Mouse (Mus musculus) heart, postnatal 0 days (tissue): ENCODE measurements around the gene Ndufa4l2. TPM values are rescaled to one million over a fixed set of nuclear protein-coding genes. Genes with fewer than 3 reads are reported as not detected.

Experiments used
- ATAC-seq: fragments of 200-750 bp; cut with Nextera tagmentation; 2 replicates; pipeline ENCODE4 v1.8.0; 2017; ENCODE audit warnings: low read depth, moderate number of reproducible peaks, moderate library complexity; ENCODE audit not compliant: insufficient read depth
- DNase-seq: peaks from one replicate; pipeline ENCODE4 v3.0.0-alpha.2; 2016; ENCODE audit warnings: low spot score
- H3K27ac ChIP-seq: fragments of 300-500 bp; sonication (generic); 2 replicates; pipeline ENCODE4 v1.5.1; 2014; ENCODE audit warnings: low read depth, mild to moderate bottlenecking
- H3K27me3 ChIP-seq: fragments of 300-500 bp; sonication (generic); 2 replicates; pipeline ENCODE4 v1.6.1; 2014; ENCODE audit warnings: low read length, mixed read lengths; ENCODE audit not compliant: control insufficient read depth, insufficient read depth
- H3K36me3 ChIP-seq: fragments of 300-500 bp; sonication (generic); replicated peaks from 2 replicates; pipeline ENCODE4 v1.6.1; 2014; ENCODE audit warnings: low read length, mixed read lengths; ENCODE audit not compliant: control insufficient read depth, insufficient read depth
- H3K4me1 ChIP-seq: fragments of 300-500 bp; sonication (generic); 2 replicates; pipeline ENCODE4 v1.6.1; 2014; ENCODE audit warnings: antibody characterized with exemption; ENCODE audit not compliant: control insufficient read depth, insufficient read depth
- H3K4me2 ChIP-seq: fragments of 300-500 bp; sonication (generic); 2 replicates; pipeline ENCODE4 v1.6.1; 2014; ENCODE audit warnings: low read depth, mild to moderate bottlenecking, low read length, moderate library complexity
- H3K4me3 ChIP-seq: fragments of 300-500 bp; sonication (generic); 2 replicates; pipeline ENCODE4 v1.5.1; 2014; ENCODE audit warnings: low read depth, low read length
- H3K9ac ChIP-seq: fragments of 300-500 bp; sonication (generic); replicated peaks from 2 replicates; pipeline ENCODE4 v1.6.1; 2014; ENCODE audit warnings: low read depth, low read length, mixed read lengths
- H3K9me3 ChIP-seq: fragments of 300-500 bp; sonication (generic); replicated peaks from 2 replicates; pipeline ENCODE4 v1.6.1; 2016; ENCODE audit warnings: low read length; ENCODE audit not compliant: control insufficient read depth
- CTCF ChIP-seq: IDR thresholded peaks from 2 replicates; pipeline ENCODE4 v1.5.1; 2016; ENCODE audit warnings: antibody characterized with exemption, control low read depth, low read depth
- EP300 ChIP-seq: IDR thresholded peaks from 2 replicates; pipeline ENCODE4 v1.6.1; 2016; ENCODE audit warnings: antibody characterized with exemption, low read depth
- WGBS: fragments of 180-500 bp; shearing (Covaris S2); extraction: QIAGEN DNeasy Blood & Tissue Kit; methylation state at CpG from one replicate; pipeline ENCODE4 v1.1.7; 2014; 5-methylcytosine and 5-hydroxymethylcytosine counted together
- polyA plus RNA-seq: library from polyadenylated mRNA; unstranded; fragments of >200 nt; fragmentation: Nextera tagmentation; extraction: Ambion mirVana; gene quantifications from 2 replicates; pipeline ENCODE4 v1.2.1, GENCODE M21; 2015
- total RNA-seq: library from RNA; depleted of rRNA; stranded (reverse); fragments of >200 nt; gene quantifications from 2 replicates; pipeline ENCODE4 v1.2.3, GENCODE M21; 2014; ENCODE audit warnings: low replicate concordance

The Ndufa4l2 gene
- total and polyA plus RNA-seq, 2 experiments from 2014 or later: 46.4 to 68.3 TPM

- Histone ChIP-seq H3K9me3 (no peaks in the 10 kb centered on the region), H3K4me3 (no peak within 1 kb of the TSS), H3K9ac (no peak within 1 kb of the TSS), H3K4me1 (no peaks in the 10 kb centered on the region), H3K4me2 (no peak within 1 kb of the TSS), H3K27ac (no peak within 1 kb of the TSS), H3K27me3 (no peaks in the 10 kb centered on the region), H3K36me3 (peaks cover 37% of the 10 kb centered on the region)
- 65% methylated on average over 13 of the region's 13 CpGs for WGBS
- TF ChIP-seq EP300: no peak
- no peak for DNase-seq
- no peak for ATAC-seq
Measured at GRCm38 (mm10) chr10:127500894-127501893, 13.6 kb upstream of the Ndufa4l2 start, which contains the start of gene Stac3. Stac3 (plus strand) TSS chr10:127501686.

GRCm38 (mm10) chr10:127508239-127508638, 6.5 kb upstream of the Ndufa4l2 start:
- TF ChIP-seq CTCF (peak; percentile 57), EP300 (no peak)
- H3K9ac ChIP-seq: no peak overlapping the region

DNA sequence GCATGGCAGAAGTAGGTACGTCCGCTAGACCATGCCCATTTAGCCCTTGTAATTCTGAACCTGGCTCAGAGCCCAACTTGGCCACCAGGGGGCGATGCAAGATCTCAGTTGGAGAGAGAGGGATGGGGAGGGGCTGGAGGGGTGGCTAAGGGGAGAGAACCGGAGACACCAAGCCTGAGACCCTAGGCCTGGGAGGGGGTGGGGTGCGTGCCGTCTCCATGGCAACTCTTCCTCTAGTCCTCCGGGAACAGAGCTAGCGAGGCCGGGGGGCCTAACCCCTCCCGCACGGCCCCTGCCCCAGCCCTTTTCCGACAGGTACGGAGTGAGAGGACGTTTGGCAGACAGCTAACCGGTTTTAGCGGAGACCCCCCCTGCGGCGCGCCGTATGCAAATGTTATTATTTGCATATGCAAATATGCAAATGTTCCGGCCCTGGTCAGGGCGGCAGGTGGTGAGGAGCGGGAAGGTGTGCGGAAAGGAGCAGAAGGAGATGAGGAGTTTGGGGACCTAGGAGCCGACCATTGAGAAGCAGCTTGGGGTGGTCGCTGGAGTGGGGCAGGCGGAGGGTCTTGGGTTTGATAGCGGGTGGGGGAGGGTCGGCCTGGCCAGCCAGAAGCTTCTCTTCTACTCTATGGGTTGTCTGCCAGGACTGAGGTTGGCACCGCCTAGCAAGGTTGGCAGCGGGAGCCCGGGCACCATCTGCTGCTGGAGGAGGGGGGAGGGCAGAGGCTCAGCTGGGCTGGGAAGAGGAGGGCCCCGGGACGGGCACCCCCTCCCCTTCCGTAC, 5.5 kb upstream of the Ndufa4l2 start:
- Histone ChIP-seq H3K9ac (0 out of 2 replicates have a peak overlapping the region, but pooled peaks have one; percentile 3), H3K27me3 (peaks cover 64% of the 10 kb centered on the region), H3K4me3 (peak overlapping the region; percentile 41), H3K4me2 (peak overlapping the region; percentile 64), H3K36me3 (no peaks in the 10 kb centered on the region), H3K27ac (no peak overlapping the region), H3K9me3 (no peaks in the 10 kb centered on the region), H3K4me1 (peaks cover 15% of the 10 kb centered on the region; the same call in 1 of the 2 replicates)
- DNase-seq (peak; percentile 69), ATAC-seq (peak; percentile 54)
- WGBS: under 1% methylated on average over 35 of the region's 35 CpGs
- TF ChIP-seq EP300 (no peak), CTCF (peak; percentile 91)

More at GRCm38 (mm10) chr10:127508239-127508638, 6.5 kb upstream of the Ndufa4l2 start:
- WGBS: 7% methylated on average over 15 of the region's 15 CpGs
- Histone ChIP-seq H3K4me1 (peaks cover 6% of the 10 kb centered on the region; the same call in 1 of the 2 replicates), H3K27me3 (peaks cover 54% of the 10 kb centered on the region), H3K4me3 (0 out of 2 replicates have a peak overlapping the region, but pooled peaks have one; percentile 41), H3K4me2 (peak overlapping the region; percentile 64; the same call in 1 of the 2 replicates), H3K27ac (no peak overlapping the region), H3K36me3 (no peaks in the 10 kb centered on the region), H3K9me3 (no peaks in the 10 kb centered on the region)
- ATAC-seq: peak; percentile 22; the same call in 1 of the 2 replicates
- DNase-seq: peak; percentile 56

- Histone ChIP-seq H3K27me3 (peaks cover 68% of the 10 kb centered on the region), H3K9ac (no peak overlapping the region), H3K4me3 (peak overlapping the region; percentile 41; the same call in 1 of the 2 replicates), H3K27ac (no peak overlapping the region), H3K4me2 (peak overlapping the region; percentile 64; the same call in 1 of the 2 replicates), H3K4me1 (peaks cover 19% of the 10 kb centered on the region; the same call in 1 of the 2 replicates), H3K36me3 (no peaks in the 10 kb centered on the region), H3K9me3 (no peaks in the 10 kb centered on the region)
- no peak for DNase-seq
- WGBS: 24% methylated on average over 17 of the region's 17 CpGs
- no peak for ATAC-seq
- no peak for TF ChIP-seq CTCF
- TF ChIP-seq EP300: no peak
Measured at GRCm38 (mm10) chr10:127509837-127510701, 4.7 kb upstream of the Ndufa4l2 start.
